Mouse (Mus musculus) limb, embryonic 10.5 days (tissue): ENCODE results near the gene Sec63. TPM values are rescaled to one million over a fixed set of nuclear protein-coding genes. Genes with fewer than 3 reads are reported as not detected.

ENCODE experiments used
- DNase-seq: peaks from one replicate; pipeline ENCODE4 v3.0.0-alpha.2; 2017; ENCODE audit warnings: low spot score
- H3K27ac ChIP-seq: fragments of 300-500 bp; sonication (generic); 2 replicates; pipeline ENCODE4 v1.5.1; 2016; ENCODE audit warnings: mild to moderate bottlenecking
- H3K27me3 ChIP-seq: fragments of 300-500 bp; sonication (generic); 2 replicates; pipeline ENCODE4 v1.6.1; 2016; ENCODE audit warnings: low read depth, mild to moderate bottlenecking; ENCODE audit not compliant: poor library complexity, severe bottlenecking
- H3K36me3 ChIP-seq: fragments of 300-500 bp; sonication (generic); 2 replicates; pipeline ENCODE4 v1.6.1; 2016; ENCODE audit warnings: mild to moderate bottlenecking, moderate library complexity
- H3K4me1 ChIP-seq: fragments of 300-500 bp; sonication (generic); 2 replicates; pipeline ENCODE4 v1.6.1; 2016
- H3K4me3 ChIP-seq: fragments of 300-500 bp; sonication (generic); 2 replicates; pipeline ENCODE4 v1.5.1; 2016; ENCODE audit warnings: mild to moderate bottlenecking, moderate library complexity
- H3K9me3 ChIP-seq: fragments of 300-500 bp; sonication (generic); replicated peaks from 2 replicates; pipeline ENCODE4 v1.6.1; 2016; ENCODE audit warnings: mild to moderate bottlenecking
- WGBS: fragments of 180-500 bp; shearing (Covaris S2); methylation state at CpG from one replicate; pipeline ENCODE4 v1.1.7; 2016; 5-methylcytosine and 5-hydroxymethylcytosine counted together
- polyA plus RNA-seq: library from polyadenylated mRNA; unstranded; fragments of >200 nt; fragmentation: Nextera tagmentation; extraction: Ambion mirVana; gene quantifications from 2 replicates; pipeline ENCODE4 v1.2.1, GENCODE M21; 2016

Sec63 gene
- polyA plus RNA-seq, 1 experiment from 2014 or later, result 29.9 TPM

DNA sequence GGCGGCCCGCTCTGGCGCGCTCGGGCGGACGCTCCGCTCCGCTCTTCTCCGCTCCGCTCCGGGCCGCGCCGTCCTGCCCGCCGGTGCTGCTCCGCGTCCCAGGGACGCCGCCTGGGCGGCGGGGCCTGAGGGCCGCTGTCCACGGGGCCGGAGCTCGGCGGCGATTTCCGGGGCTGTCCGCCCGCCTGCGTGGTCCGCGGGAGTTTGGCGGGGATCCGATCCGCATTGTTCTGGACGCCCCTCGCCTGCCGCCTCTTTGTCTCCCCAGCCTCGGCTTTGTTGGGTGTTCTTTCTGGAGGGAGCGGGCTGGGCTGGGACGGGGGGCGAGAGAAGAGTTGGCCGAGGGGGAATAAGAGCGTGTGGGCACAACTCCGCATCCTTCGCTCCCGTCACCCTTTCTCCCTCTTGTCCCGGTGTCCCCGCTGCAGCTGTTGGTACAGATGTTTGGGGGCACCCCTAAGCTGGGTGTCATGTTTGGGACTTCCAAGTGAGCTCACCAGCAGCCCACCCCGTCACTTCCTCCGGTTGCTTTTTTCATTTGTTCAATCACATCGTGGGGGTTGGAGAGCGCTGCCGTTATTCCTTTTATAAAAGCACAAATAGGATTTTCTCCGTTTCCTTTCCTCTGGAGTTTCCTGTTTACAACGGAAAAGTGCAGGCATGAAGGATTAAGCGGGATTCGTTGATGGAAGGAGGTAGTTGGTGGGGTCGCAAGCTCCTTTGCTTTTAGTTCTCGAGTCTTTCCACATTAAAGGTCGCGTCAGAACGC, 789 bp downstream of the Sec63 start:
- WGBS, result under 1% methylated on average over 66 of the region's 66 CpGs
- peak; percentile 76 for DNase-seq
- H3K4me3 ChIP-seq, result peak overlapping the region; percentile 73
- peaks cover 24% of the 10 kb centered on the region for H3K4me1 ChIP-seq
- H3K27ac ChIP-seq, result peak overlapping the region; percentile 94
- peaks cover 5% of the 10 kb centered on the region for H3K36me3 ChIP-seq
- H3K27me3 ChIP-seq, result no peaks in the 10 kb centered on the region
- H3K9me3 ChIP-seq, result no peaks in the 10 kb centered on the region

DNA sequence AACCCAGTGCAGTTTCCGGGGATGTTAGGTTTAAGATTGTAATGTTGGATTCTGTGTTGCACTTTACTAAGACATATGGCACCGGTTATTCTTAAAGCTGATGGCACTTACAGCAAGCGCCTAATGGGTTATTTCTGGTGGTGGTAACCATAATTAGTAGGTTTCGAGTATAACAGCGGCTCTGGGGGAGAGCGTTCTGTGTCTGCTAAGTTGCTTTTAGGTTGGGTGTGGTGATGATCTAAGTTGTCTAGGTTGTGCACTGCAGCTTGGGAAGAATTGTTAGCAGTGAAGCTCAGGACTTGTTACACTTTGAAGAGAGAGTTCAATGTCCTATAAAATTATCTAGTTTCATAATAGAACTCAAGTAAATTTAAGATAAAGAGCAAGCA, 1.4 kb downstream of the Sec63 start:
- Histone ChIP-seq H3K36me3 (peaks cover 7% of the 10 kb centered on the region), H3K4me1 (peaks cover 24% of the 10 kb centered on the region), H3K27ac (peak overlapping the region; percentile 94), H3K9me3 (no peaks in the 10 kb centered on the region), H3K27me3 (no peaks in the 10 kb centered on the region), H3K4me3 (peak overlapping the region; percentile 73)
- no peak for DNase-seq
- WGBS, result under 1% methylated on average over 6 of the region's 6 CpGs

DNA sequence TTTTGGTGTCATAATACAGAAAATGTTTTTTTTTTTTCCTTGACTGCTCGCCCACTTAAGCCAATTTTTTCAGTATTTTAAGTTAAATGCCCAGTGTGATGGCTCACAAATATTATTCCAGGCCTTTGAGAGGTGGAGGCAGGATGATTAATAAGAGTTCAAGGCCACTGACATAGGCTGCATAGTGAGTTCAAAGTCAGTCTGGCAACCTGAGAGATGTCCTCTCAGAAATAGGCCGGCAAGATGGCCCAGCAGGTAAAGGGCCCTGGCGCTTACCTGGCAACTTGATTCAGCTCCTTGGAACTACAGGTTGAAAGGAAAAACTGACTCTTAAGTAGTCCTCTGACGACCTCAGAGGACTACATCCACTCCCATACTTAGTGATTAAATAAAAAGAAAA, 1.9 kb downstream of the Sec63 start:
- H3K27me3 ChIP-seq, result no peaks in the 10 kb centered on the region
- 56% methylated on average over 4 of the region's 4 CpGs for WGBS
- H3K4me1 ChIP-seq, result peaks cover 24% of the 10 kb centered on the region
- peaks cover 9% of the 10 kb centered on the region for H3K36me3 ChIP-seq
- peak overlapping the region; percentile 73 for H3K4me3 ChIP-seq
- no peak for DNase-seq
- H3K27ac ChIP-seq, result no peak overlapping the region
- H3K9me3 ChIP-seq, result no peaks in the 10 kb centered on the region

DNA sequence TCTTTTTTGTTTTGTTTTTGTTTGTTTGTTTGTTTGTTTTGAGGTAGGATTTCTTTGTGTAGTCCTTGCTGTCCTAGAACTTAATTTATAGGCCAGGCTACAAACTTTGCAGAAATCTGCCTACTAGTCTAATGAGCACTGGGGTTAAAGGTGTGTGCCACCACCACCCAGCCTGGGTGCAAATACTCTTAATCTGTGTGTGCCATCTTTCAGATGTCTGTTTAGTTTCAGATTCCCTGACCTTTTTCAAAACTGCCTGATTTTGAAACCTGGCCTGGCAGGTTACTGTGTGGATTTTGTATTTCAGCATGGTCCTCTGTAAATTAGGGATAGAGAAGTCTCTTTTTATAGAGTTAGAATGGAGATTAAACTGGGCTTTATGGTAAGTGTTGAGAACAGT, 4.0 kb downstream of the Sec63 start:
- peaks cover 11% of the 10 kb centered on the region for H3K36me3 ChIP-seq
- no peak overlapping the region for H3K4me3 ChIP-seq
- H3K27ac ChIP-seq, result no peak overlapping the region
- no peak for DNase-seq
- H3K9me3 ChIP-seq, result no peaks in the 10 kb centered on the region
- H3K27me3 ChIP-seq, result no peaks in the 10 kb centered on the region
- peaks cover 24% of the 10 kb centered on the region for H3K4me1 ChIP-seq

DNA sequence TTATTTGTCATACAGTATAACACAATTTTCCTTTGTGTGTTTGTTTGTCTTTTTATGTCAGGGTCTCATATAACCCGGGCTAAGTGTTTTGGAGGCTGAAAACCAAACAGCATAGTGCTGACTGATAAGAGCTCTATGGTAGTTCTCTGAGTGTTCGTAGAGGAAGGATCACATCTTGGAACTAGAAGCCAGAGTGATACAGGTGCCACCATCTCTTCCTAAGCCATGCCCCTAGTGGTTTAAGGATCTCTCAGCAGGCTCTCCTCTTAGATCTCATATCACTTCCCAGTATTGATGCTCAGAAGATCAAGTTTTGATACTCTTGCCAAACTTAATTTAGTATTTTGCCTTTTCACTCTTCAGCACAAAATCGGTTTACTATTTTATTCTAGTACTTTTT, 14.2 kb downstream of the Sec63 start:
- 93% methylated on average over 3 of the region's 3 CpGs for WGBS
- Histone ChIP-seq H3K36me3 (no peaks in the 10 kb centered on the region), H3K9me3 (no peaks in the 10 kb centered on the region)

DNA sequence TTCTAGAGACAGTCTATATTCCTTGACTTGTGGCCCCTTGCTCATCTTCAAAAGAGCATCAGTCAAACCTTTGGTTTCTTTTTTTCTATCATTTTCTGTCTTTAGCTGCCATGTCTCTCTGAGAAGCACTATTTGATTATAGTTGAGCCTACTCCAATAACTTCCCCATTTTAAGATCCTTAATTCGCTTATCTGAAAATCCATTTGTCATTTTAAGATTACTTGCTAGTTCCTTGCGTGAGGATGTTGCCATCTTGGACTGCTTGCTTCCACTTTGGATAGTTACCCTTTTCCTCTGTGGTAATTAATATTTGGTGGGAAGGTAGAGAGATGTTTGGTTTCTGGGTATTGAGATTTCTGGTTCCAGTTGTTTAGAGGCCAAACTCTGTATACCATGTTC, 19.5 kb downstream of the Sec63 start:
- DNase-seq, result no peak
- 93% methylated on average over 2 of the region's 2 CpGs for WGBS
- Histone ChIP-seq H3K4me3 (no peak overlapping the region), H3K4me1 (0 out of 2 replicates have a peak, but pooled peaks cover 1% of the 10 kb centered on the region), H3K27ac (no peak overlapping the region), H3K36me3 (peaks cover 8% of the 10 kb centered on the region), H3K27me3 (no peaks in the 10 kb centered on the region), H3K9me3 (no peaks in the 10 kb centered on the region)

More for the DNA sequence above, 14.2 kb downstream of the Sec63 start:
- Histone ChIP-seq H3K4me3 (no peak overlapping the region), H3K27ac (no peak overlapping the region), H3K27me3 (no peaks in the 10 kb centered on the region), H3K4me1 (no peaks in the 10 kb centered on the region)
- no peak for DNase-seq

DNA sequence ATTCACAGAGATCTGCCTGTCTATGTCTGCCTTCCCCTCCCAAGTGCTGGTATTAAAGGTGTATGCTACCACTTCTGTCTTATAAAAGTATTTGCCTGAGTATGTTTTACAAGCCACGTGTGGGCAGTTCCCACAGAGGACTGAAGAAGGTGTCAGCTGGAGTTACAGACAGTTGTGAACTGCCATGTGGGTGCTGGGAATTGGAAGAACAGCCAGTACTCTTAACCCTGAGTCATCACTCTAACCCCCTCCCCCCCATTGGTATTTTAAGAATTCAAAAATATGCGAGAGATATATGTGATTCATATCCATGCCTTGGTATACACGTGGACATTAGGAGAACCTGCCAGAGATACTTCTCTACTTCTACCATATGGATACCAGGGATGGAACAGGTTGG, 20.4 kb downstream of the Sec63 start:
- DNase-seq, result no peak
- 75% methylated on average over 3 of the region's 3 CpGs for WGBS

DNA sequence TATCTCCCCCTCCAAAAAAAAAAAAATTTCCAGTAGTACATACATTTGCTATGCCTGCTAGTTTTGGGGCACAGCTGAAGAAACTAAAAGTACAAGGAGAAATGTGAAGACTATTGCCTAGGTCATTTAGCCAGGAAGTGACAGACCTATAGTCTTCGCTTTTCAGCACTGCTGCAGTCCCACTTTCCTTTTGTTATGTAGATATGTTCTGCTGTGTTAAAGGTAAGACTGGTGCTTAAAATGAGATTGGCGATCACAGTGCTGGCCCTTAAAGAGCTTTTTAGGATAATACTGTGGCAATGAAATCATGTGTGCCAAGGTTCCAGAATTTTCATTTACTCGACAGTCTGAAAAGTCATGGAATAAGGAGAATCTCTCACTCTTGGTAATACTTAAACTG, 39.6 kb downstream of the Sec63 start:
- Histone ChIP-seq H3K27me3 (no peaks in the 10 kb centered on the region), H3K27ac (no peak overlapping the region), H3K36me3 (peaks cover 98% of the 10 kb centered on the region), H3K4me1 (no peaks in the 10 kb centered on the region), H3K4me3 (no peak overlapping the region), H3K9me3 (no peaks in the 10 kb centered on the region)
- no peak for DNase-seq
- 89% methylated on average over 3 of the region's 3 CpGs for WGBS

More for the DNA sequence above, 20.4 kb downstream of the Sec63 start:
- Histone ChIP-seq H3K4me1 (0 out of 2 replicates have a peak, but pooled peaks cover 4% of the 10 kb centered on the region), H3K36me3 (peaks cover 16% of the 10 kb centered on the region), H3K4me3 (no peak overlapping the region), H3K27ac (no peak overlapping the region), H3K9me3 (no peaks in the 10 kb centered on the region), H3K27me3 (no peaks in the 10 kb centered on the region)

DNA sequence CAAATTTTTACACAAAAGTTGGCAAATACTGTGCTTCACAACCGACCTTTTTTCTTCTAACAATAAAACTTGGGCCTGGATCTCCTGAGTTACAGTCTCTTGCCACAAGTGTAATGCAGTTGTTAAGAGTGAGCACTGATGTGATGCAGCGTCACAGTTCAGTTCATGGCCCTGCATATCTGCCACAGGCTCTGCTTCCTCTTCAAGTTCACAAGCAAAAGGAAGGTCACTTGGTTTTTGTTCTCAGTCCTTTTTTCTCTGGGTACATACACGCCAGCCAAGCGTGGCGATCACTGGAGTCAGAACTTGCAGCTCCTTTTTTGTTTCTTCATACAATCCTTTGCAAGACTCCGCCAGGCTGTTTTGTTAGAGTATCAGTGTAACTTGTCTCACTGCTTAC, 64.6 kb downstream of the Sec63 start:
- peaks cover 95% of the 10 kb centered on the region for H3K36me3 ChIP-seq
- 94% methylated on average over 6 of the region's 6 CpGs for whole genome bisulfite sequencing

DNA sequence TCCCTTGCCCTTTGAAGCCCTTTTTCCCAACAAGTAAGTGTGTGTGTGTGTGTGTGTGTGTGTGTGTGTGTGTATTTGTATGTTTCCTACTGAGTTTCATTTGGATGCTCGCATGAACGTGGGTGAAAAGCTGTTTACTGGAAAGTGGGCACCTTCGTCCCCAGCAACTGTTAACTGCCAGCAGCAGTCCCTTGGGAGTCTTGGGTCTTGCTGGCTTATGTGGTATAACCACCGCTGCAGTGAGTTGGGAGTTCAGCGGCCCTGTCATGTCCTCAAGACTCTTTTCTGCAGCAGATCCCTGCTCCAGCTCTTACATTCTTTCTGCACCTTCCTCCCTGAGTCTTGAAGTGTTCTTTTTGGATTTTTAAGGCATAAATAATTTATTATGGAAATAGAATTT, 65.9 kb downstream of the Sec63 start:
- H3K27ac ChIP-seq, result no peak overlapping the region
- 86% methylated on average over 5 of the region's 5 CpGs for WGBS

More for the DNA sequence above, 64.6 kb downstream of the Sec63 start:
- Histone ChIP-seq H3K4me3 (no peak overlapping the region), H3K27ac (no peak overlapping the region), H3K27me3 (no peaks in the 10 kb centered on the region), H3K9me3 (no peaks in the 10 kb centered on the region), H3K4me1 (no peaks in the 10 kb centered on the region)
- no peak for DNase-seq

DNA sequence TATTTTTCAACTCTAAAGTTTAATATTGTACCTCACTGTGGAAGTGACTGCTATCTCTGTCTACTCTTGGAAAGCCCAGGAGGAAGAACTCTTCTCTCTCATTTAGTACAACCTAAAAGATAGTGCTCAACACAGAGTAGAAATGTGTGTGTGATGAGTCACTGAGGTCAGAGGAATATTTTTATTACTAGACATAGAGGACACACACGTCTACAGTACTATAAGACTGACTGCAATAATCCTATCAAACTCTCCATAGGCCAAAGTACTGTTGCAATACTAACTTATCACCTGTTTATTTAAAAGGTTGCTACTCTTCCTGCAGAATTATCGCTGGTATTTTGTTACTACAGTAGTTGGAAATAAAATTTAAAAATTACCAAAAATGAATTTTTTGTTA, 68.7 kb downstream of the Sec63 start:
- Histone ChIP-seq H3K27me3 (no peaks in the 10 kb centered on the region), H3K4me1 (no peaks in the 10 kb centered on the region), H3K4me3 (no peak overlapping the region), H3K9me3 (no peaks in the 10 kb centered on the region), H3K36me3 (peaks cover 96% of the 10 kb centered on the region), H3K27ac (no peak overlapping the region)
- DNase-seq, result no peak
- 90% methylated on average over 2 of the region's 2 CpGs for WGBS

More for the DNA sequence above, 65.9 kb downstream of the Sec63 start:
- H3K4me3 ChIP-seq, result no peak overlapping the region
- H3K36me3 ChIP-seq, result peaks cover 96% of the 10 kb centered on the region
- no peaks in the 10 kb centered on the region for H3K9me3 ChIP-seq
- no peaks in the 10 kb centered on the region for H3K27me3 ChIP-seq
- H3K4me1 ChIP-seq, result no peaks in the 10 kb centered on the region
- no peak for DNase-seq

DNA sequence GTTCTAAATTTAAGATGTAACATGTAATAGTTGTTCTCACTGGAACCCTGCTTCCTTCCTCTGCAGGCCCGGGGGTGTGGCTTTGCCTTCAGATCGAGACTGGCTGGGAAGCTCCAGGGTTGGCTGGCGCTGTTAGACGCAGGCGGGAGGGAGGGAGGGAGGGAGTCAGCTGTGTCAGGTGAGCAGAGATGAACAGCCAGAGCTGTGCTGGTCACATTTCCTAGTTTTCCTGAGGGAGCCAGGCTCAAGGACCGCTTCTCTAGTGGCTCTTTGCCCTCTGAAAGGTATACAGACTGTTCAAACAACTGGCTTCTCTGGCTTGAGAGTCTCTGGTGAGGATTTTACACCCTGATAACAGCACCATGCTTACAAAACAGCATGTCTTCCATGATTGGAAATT, 69.1 kb downstream of the Sec63 start:
- H3K27me3 ChIP-seq, result no peaks in the 10 kb centered on the region
- peaks cover 96% of the 10 kb centered on the region for H3K36me3 ChIP-seq
- WGBS, result 74% methylated on average over 6 of the region's 6 CpGs
- H3K4me3 ChIP-seq, result no peak overlapping the region
- H3K4me1 ChIP-seq, result no peaks in the 10 kb centered on the region
- H3K9me3 ChIP-seq, result no peaks in the 10 kb centered on the region
- DNase-seq, result no peak
- no peak overlapping the region for H3K27ac ChIP-seq

DNA sequence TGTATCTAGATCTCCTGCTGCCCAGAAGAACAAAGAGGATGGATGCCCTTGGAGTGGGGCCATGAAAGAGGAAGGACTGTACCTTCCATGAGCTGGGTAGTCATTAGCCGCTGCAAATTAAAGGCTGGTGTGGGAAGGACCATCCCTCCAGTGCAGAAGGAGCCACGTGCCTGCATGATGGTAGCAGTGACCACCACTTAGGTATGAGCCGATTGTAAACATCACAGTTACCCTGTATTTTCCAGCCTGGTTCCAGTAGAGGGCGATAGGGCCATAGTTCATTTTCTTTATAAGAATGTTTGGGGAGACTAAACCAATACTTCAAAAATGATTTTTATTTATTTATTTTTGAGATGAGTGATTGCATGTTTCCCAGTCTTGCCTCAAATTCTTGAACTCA, 71.4 kb downstream of the Sec63 start:
- no peaks in the 10 kb centered on the region for H3K4me1 ChIP-seq
- WGBS, result 64% methylated on average over 4 of the region's 4 CpGs
- H3K27me3 ChIP-seq, result no peaks in the 10 kb centered on the region
- H3K27ac ChIP-seq, result no peak overlapping the region
- peaks cover 95% of the 10 kb centered on the region for H3K36me3 ChIP-seq
- no peaks in the 10 kb centered on the region for H3K9me3 ChIP-seq
- no peak for DNase-seq
- H3K4me3 ChIP-seq, result no peak overlapping the region
